21 mouse cellular contexts compared by ENCODE assay signal in genomic region chr2:92782621-92783020, GRCm38 (mm10).
DNase-seq lines count a peak whose midpoint lies in the region; ATAC-seq lines count a peak whose summit lies in the region.
"Had no signal": no experiment of that assay in that cellular context is flagged by ENCODE, and none has a peak within 500 bp of the region (broad histone marks: within the 10 kb centered on the region; RNA-seq: fewer than 3 reads in every experiment).

No protein-coding gene starts in this region.

- H3K4me3 ChIP-seq in heart, embryonic 10.5 days, result no peak overlapping the region
- H3K4me3 ChIP-seq in heart, embryonic 11.5 days (ENCODE audit: low read depth, low read length), result no peak overlapping the region
- H3K4me3 ChIP-seq: embryonic facial prominence, embryonic 13.5 days; embryonic facial prominence, embryonic 15.5 days; erythroblast, embryonic 14.5 days; forebrain, embryonic 13.5 days; forebrain, embryonic 15.5 days had no signal

- no peaks in the 10 kb centered on the region for H3K9me3 ChIP-seq in heart, embryonic 10.5 days
- H3K9me3 ChIP-seq in heart, embryonic 11.5 days (replicated peaks; ENCODE audit: control insufficient read depth, low read length), result no peaks in the 10 kb centered on the region
- H3K9me3 ChIP-seq: embryonic facial prominence, embryonic 13.5 days; embryonic facial prominence, embryonic 15.5 days; forebrain, embryonic 13.5 days; forebrain, embryonic 15.5 days had no signal

- no peak overlapping the region for H3K4me2 ChIP-seq in heart, embryonic 11.5 days
- H3K4me2 ChIP-seq: embryonic facial prominence, embryonic 13.5 days; embryonic facial prominence, embryonic 15.5 days; forebrain, embryonic 13.5 days; forebrain, embryonic 15.5 days had no signal

- H3K9ac ChIP-seq in heart, embryonic 11.5 days (ENCODE audit: low read depth, low read length), result no peak overlapping the region
- H3K9ac ChIP-seq: embryonic facial prominence, embryonic 13.5 days; embryonic facial prominence, embryonic 15.5 days; forebrain, embryonic 13.5 days; forebrain, embryonic 15.5 days had no signal

- no peaks in the 10 kb centered on the region for H3K4me1 ChIP-seq in heart, embryonic 10.5 days
- no peaks in the 10 kb centered on the region for H3K4me1 ChIP-seq in heart, embryonic 11.5 days (ENCODE audit: control insufficient read depth, insufficient read depth, low read length)
- H3K4me1 ChIP-seq: embryonic facial prominence, embryonic 13.5 days; embryonic facial prominence, embryonic 15.5 days; forebrain, embryonic 13.5 days had no signal

- intact Hi-C loops in gastrocnemius, postnatal 14 days (cut with DNase I; ENCODE audit: low total_unique reads), result no loop called here

- peak; percentile 73 for DNase-seq in heart, embryonic 10.5 days (ENCODE audit: low spot score)
- DNase-seq in kidney, postnatal 10 days, result peak; percentile 19
- DNase-seq in kidney, adult 9 months, result no peak
- DNase-seq in gastrocnemius, postnatal 14 days, result no peak
- DNase-seq: adrenal gland, adult 2 months; adrenal gland, postnatal 10 days; adrenal gland, postnatal 25 days; cerebellum, adult 11 months; cerebellum, adult 18-20 months; cerebellum, adult 8-10 months; cerebellum, adult 9-11 months; cerebellum, postnatal 14 days; cerebellum, postnatal 36 days; embryo, embryonic 11 days had no signal

- H3K36me3 ChIP-seq in heart, embryonic 10.5 days, result no peaks in the 10 kb centered on the region
- H3K36me3 ChIP-seq in heart, embryonic 11.5 days (ENCODE audit: control insufficient read depth, insufficient read depth, low read length), result no peaks in the 10 kb centered on the region
- H3K36me3 ChIP-seq: embryonic facial prominence, embryonic 13.5 days; embryonic facial prominence, embryonic 15.5 days; forebrain, embryonic 15.5 days had no signal

- 62% methylated on average over 4 of the region's 4 CpGs for WGBS in heart, embryonic 10.5 days
- WGBS in heart, embryonic 11.5 days (ENCODE audit: insufficient replicate concordance), result 64% methylated on average over 4 of the region's 4 CpGs

- no peaks in the 10 kb centered on the region for H3K27me3 ChIP-seq in heart, embryonic 10.5 days (ENCODE audit: insufficient read depth, poor library complexity, severe bottlenecking)
- peaks cover 3% of the 10 kb centered on the region; the same call in 1 of the 2 replicates for H3K27me3 ChIP-seq in heart, embryonic 11.5 days (ENCODE audit: control insufficient read depth, insufficient read depth, low read length)
- H3K27me3 ChIP-seq: embryonic facial prominence, embryonic 13.5 days; embryonic facial prominence, embryonic 15.5 days; forebrain, embryonic 13.5 days; forebrain, embryonic 15.5 days had no signal

- no peak for ATAC-seq in heart, embryonic 11.5 days (replicated peaks; ENCODE audit: insufficient number of reproducible peaks, low FRiP score, low TSS enrichment)
- 0 out of 2 replicates have a peak, but pooled peaks have one; percentile 6 for ATAC-seq in erythroid progenitor cell, adult 5-6 weeks (replicated peaks; ENCODE audit: low FRiP score, poor library complexity, severe bottlenecking)
- ATAC-seq: forebrain, embryonic 13.5 days; forebrain, embryonic 15.5 days had no signal

- no peak overlapping the region for H3K27ac ChIP-seq in heart, embryonic 10.5 days
- H3K27ac ChIP-seq in heart, embryonic 11.5 days (ENCODE audit: low read depth, low read length), result no peak overlapping the region
- H3K27ac ChIP-seq: embryonic facial prominence, embryonic 13.5 days; embryonic facial prominence, embryonic 15.5 days; forebrain, embryonic 13.5 days; forebrain, embryonic 15.5 days had no signal

Comparison
In these comparisons a context has a peak if more than half of its experiments do, and no peak if none do; other contexts are left out.
1. DNase-seq: peak in heart, embryonic 10.5 days (single experiment) and kidney, postnatal 10 days (single experiment); none in kidney, adult 9 months (single experiment) and gastrocnemius, postnatal 14 days (single experiment).